Mouse (Mus musculus) heart, adult 2 months (tissue): Measurements from ENCODE around the gene Myb.

ENCODE experiments used
- CTCF ChIP-seq: fragments of 200-600 bp; IDR thresholded peaks from 2 replicates; pipeline ENCODE4 v1.8.1; 2022; ENCODE audit warnings: antibody characterized with exemption, mild to moderate bottlenecking, moderate library complexity
- POLR2A ChIP-seq: fragments of 200-500 bp; IDR thresholded peaks from 2 replicates; pipeline ENCODE4 v1.6.1; 2011; ENCODE audit warnings: mild to moderate bottlenecking, low read depth, low read length, control low read depth; ENCODE audit not compliant: insufficient read depth

DNA sequence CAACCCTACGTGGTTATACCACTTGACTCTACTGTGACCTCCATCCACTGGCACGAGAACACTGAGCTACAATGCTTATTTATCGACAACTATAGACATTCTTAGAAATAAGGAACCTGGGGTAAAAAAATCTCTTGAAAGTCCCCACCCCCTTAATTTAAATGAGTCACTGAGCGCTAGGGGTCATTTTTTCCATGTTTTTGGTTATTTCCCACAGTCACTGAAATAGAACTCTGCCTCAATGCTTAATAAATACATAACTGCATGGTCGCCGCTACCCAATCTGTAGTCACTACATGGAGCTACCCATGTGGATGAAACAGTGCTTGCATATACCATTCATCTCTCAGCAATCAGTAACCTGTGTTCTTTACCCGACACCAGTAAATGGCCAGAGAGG lies 58.1 kb downstream of the Myb start:
- TF ChIP-seq CTCF, result no peak
- TF ChIP-seq POLR2A, result no peak
